Mouse (Mus musculus) midbrain, embryonic 16.5 days (tissue): ENCODE data around the gene Fgr. TPM values are rescaled to one million over a fixed set of nuclear protein-coding genes. Genes with fewer than 3 reads are reported as not detected.

ENCODE experiments used
- ATAC-seq: fragments of 200-750 bp; cut with Nextera tagmentation; 2 replicates; pipeline ENCODE4 v1.8.0; 2017; ENCODE audit warnings: moderate TSS enrichment
- H3K27ac ChIP-seq: fragments of 300-500 bp; sonication (generic); 2 replicates; pipeline ENCODE4 v1.5.1; 2014; ENCODE audit warnings: mild to moderate bottlenecking, low read length, mixed read lengths
- H3K27me3 ChIP-seq: fragments of 300-500 bp; sonication (generic); 2 replicates; pipeline ENCODE4 v1.6.1; 2014; ENCODE audit warnings: low read depth, low read length, mixed read lengths; ENCODE audit not compliant: control insufficient read depth, insufficient read depth
- H3K36me3 ChIP-seq: fragments of 300-500 bp; sonication (generic); 2 replicates; pipeline ENCODE4 v1.6.1; 2014; ENCODE audit warnings: mild to moderate bottlenecking, low read length, moderate library complexity, mixed read lengths; ENCODE audit not compliant: control insufficient read depth, insufficient read depth
- H3K4me1 ChIP-seq: fragments of 300-500 bp; sonication (generic); 2 replicates; pipeline ENCODE4 v1.6.1; 2014; ENCODE audit warnings: mild to moderate bottlenecking, low read length, mixed read lengths; ENCODE audit not compliant: control insufficient read depth, insufficient read depth
- H3K4me2 ChIP-seq: fragments of 300-500 bp; sonication (generic); 2 replicates; pipeline ENCODE4 v1.6.1; 2014; ENCODE audit warnings: mild to moderate bottlenecking, low read length, mixed read lengths
- H3K4me3 ChIP-seq: fragments of 300-500 bp; sonication (generic); 2 replicates; pipeline ENCODE4 v1.5.1; 2014; ENCODE audit warnings: low read depth, mild to moderate bottlenecking, low read length, moderate library complexity, mixed read lengths
- H3K9ac ChIP-seq: fragments of 300-500 bp; sonication (generic); 2 replicates; pipeline ENCODE4 v1.6.1; 2014; ENCODE audit warnings: low read depth, low read length, mixed read lengths
- H3K9me3 ChIP-seq: fragments of 300-500 bp; sonication (generic); replicated peaks from 2 replicates; pipeline ENCODE4 v1.6.1; 2014; ENCODE audit warnings: mild to moderate bottlenecking, low read length, mixed read lengths; ENCODE audit not compliant: control insufficient read depth, poor library complexity, severe bottlenecking
- WGBS: fragments of 180-500 bp; shearing (Covaris S2); extraction: QIAGEN DNeasy Blood & Tissue Kit; methylation state at CpG from one replicate; pipeline ENCODE4 v1.1.7; 2014; 5-methylcytosine and 5-hydroxymethylcytosine counted together
- polyA plus RNA-seq: library from polyadenylated mRNA; unstranded; fragments of >200 nt; fragmentation: Nextera tagmentation; extraction: Ambion mirVana; gene quantifications from 2 replicates; pipeline ENCODE4 v1.2.1, GENCODE M21; 2015

The Fgr gene
- polyA plus RNA-seq, 1 experiment from 2014 or later: 0.05 TPM

DNA sequence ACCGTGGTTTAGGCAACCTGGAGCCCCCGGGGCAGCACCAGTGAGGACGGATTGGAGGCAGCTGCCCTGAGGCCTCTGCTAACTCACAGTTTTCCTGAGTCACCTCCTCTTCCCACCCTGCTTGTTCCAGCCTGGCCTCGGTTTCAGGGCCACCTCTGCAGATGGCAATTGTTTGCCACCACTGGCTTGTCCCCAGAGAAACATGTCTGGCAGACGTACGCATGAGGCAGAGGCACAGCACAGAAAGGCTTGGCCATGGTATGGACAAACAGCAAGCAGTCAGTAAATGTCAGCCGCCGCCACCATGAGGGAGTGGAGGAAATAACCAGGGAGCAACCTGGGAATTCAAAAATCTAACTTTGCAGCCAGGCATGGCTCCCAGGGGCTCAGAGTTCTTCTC, 30.8 kb upstream of the Fgr start:
- H3K9me3 ChIP-seq: no peaks in the 10 kb centered on the region
- no peak overlapping the region for H3K4me2 ChIP-seq
- H3K4me3 ChIP-seq: no peak overlapping the region
- H3K27ac ChIP-seq: no peak overlapping the region
- no peak overlapping the region for H3K9ac ChIP-seq
- peaks cover 16% of the 10 kb centered on the region for H3K4me1 ChIP-seq
- no peaks in the 10 kb centered on the region for H3K36me3 ChIP-seq
- no peak for ATAC-seq
- WGBS: 49% methylated on average over 8 of the region's 8 CpGs
- no peaks in the 10 kb centered on the region for H3K27me3 ChIP-seq

GRCm38 (mm10) chr4:132944106-132944505, 29.8 kb upstream of the Fgr start:
- no peaks in the 10 kb centered on the region for H3K36me3 ChIP-seq
- no peak overlapping the region for H3K4me2 ChIP-seq
- ATAC-seq: no peak
- H3K27me3 ChIP-seq: no peaks in the 10 kb centered on the region
- H3K4me1 ChIP-seq: peaks cover 11% of the 10 kb centered on the region
- H3K4me3 ChIP-seq: no peak overlapping the region
- WGBS: 71% methylated on average over 12 of the region's 12 CpGs
- no peak overlapping the region for H3K9ac ChIP-seq
- no peak overlapping the region for H3K27ac ChIP-seq
- H3K9me3 ChIP-seq: no peaks in the 10 kb centered on the region

GRCm38 (mm10) chr4:132944776-132945175, 29.1 kb upstream of the Fgr start:
- Histone ChIP-seq H3K9ac (no peak overlapping the region), H3K27me3 (no peaks in the 10 kb centered on the region), H3K9me3 (no peaks in the 10 kb centered on the region), H3K4me3 (no peak overlapping the region), H3K4me2 (no peak overlapping the region), H3K36me3 (no peaks in the 10 kb centered on the region), H3K27ac (no peak overlapping the region), H3K4me1 (peaks cover 11% of the 10 kb centered on the region)
- 84% methylated on average over 4 of the region's 4 CpGs for WGBS
- no peak for ATAC-seq

DNA sequence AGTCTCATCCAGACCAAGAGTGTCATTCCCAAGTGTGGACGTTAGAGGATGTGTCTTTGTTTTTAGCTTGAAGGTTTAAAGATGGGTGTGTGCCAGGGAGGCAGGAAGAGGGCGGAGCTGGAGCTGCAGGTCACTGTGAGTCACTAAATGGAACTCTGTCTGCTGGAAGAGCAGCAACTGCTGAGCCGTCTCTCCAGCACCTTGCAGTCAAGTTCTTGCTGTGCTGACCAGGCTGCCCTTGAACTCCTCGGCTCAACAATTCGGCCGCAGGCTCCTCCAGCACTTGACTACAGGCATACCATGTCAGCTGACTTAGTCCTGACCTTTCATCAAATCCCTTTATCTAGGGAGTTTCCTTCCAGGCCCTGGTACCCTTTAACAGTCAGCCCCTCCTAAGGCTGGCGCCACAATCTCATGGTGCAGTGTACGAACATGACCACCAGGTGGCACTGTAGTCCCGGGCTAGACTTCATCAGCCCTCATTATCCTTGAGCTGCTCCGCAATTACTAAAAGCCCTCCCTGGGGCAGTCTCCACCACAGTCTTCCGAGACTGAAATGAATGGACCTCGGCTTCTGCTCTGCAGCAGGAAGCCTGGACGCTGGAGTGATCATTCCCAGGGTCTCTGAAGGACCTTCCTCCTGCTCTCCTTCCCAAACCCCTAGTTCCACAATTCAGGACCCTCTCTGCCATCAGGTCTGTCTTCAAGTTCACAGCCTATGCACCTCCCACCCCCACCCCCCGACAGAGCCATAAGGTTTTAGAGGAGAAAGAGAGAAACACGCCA, 28.4 kb upstream of the Fgr start:
- Histone ChIP-seq H3K9ac (peak overlapping the region; percentile 50), H3K27ac (peak overlapping the region; percentile 65), H3K27me3 (no peaks in the 10 kb centered on the region), H3K4me1 (peaks cover 11% of the 10 kb centered on the region), H3K4me2 (peak overlapping the region; percentile 34), H3K36me3 (no peaks in the 10 kb centered on the region), H3K9me3 (no peaks in the 10 kb centered on the region), H3K4me3 (no peak overlapping the region)
- peak; percentile 78 for ATAC-seq
- 7% methylated on average over 15 of the region's 15 CpGs for WGBS

DNA sequence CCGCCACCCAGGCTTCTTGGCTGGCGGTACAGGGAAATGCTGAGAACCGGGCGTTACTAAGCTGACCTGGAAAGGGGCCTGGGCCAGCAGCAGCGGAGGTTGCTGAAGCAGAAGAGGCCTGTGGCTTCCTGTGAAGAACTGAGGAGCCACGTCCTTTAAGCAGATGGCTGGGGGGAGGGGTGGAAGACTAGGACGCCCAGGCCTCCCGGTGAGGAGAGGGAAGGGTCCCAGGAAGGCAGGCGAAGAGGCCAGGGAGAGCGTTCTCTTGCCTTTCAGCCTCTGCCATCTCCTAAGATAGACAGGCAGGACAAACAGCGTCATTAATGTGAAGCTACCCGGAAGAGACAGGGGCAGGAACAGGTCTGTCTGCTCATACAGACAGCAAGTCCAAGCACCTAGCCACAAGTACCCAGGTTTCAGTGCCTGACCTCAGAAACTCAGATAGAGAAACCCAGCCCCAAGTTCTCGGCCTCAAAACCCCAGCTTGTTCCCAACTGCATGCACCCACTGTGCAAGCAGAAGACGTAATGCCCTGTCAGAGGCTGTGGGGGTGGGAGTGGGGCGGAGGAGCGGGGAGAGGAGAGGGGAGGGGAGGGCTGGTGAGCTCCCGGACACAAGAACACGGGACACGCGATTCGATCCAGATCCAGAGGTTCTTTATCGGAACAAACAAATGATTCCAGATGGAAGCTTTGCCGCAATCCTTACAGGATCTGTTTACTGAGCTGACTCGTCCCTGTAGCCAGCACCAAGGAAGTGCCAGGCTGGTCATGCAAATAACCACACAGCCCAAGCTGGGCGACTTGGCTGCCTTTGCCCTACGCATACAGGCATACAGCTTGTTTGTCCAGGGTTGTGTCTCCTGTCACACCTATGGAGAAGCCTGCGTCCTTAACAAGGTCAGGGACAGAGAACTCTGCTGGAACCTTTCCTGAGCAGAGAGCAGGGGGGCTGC, 27.6 kb upstream of the Fgr start:
- no peaks in the 10 kb centered on the region for H3K27me3 ChIP-seq
- WGBS: 19% methylated on average over 27 of the region's 27 CpGs
- peaks cover 11% of the 10 kb centered on the region for H3K4me1 ChIP-seq
- peak; percentile 46; the same call in 1 of the 2 replicates for ATAC-seq
- H3K9ac ChIP-seq: peak overlapping the region; percentile 50
- no peaks in the 10 kb centered on the region for H3K9me3 ChIP-seq
- H3K27ac ChIP-seq: peak overlapping the region; percentile 65
- H3K36me3 ChIP-seq: no peaks in the 10 kb centered on the region
- no peak overlapping the region for H3K4me3 ChIP-seq
- peak overlapping the region; percentile 34 for H3K4me2 ChIP-seq

- no peaks in the 10 kb centered on the region for H3K9me3 ChIP-seq
- H3K4me3 ChIP-seq: no peak overlapping the region
- no peaks in the 10 kb centered on the region for H3K36me3 ChIP-seq
- H3K9ac ChIP-seq: no peak overlapping the region
- H3K4me1 ChIP-seq: peaks cover 11% of the 10 kb centered on the region
- no peaks in the 10 kb centered on the region for H3K27me3 ChIP-seq
- no peak overlapping the region for H3K4me2 ChIP-seq
- no peak for ATAC-seq
- H3K27ac ChIP-seq: no peak overlapping the region
- 19% methylated on average over 24 of the region's 24 CpGs for WGBS
These were observed 23.9 kb upstream of the Fgr start for GRCm38 (mm10) chr4:132949882-132950532.

GRCm38 (mm10) chr4:132950999-132951398, 22.9 kb upstream of the Fgr start:
- Histone ChIP-seq H3K36me3 (no peaks in the 10 kb centered on the region), H3K4me1 (peaks cover 7% of the 10 kb centered on the region), H3K27me3 (no peaks in the 10 kb centered on the region), H3K27ac (no peak overlapping the region), H3K9me3 (no peaks in the 10 kb centered on the region), H3K4me2 (no peak overlapping the region), H3K9ac (no peak overlapping the region), H3K4me3 (no peak overlapping the region)
- no peak for ATAC-seq
- 62% methylated on average over 2 of the region's 2 CpGs for WGBS

GRCm38 (mm10) chr4:132954530-132955394, 19.1 kb upstream of the Fgr start:
- WGBS: 62% methylated on average over 7 of the region's 7 CpGs
- H3K36me3 ChIP-seq: no peaks in the 10 kb centered on the region
- H3K27ac ChIP-seq: no peak overlapping the region
- no peak overlapping the region for H3K9ac ChIP-seq
- H3K4me1 ChIP-seq: peaks cover 7% of the 10 kb centered on the region; the same call in 1 of the 2 replicates
- H3K27me3 ChIP-seq: no peaks in the 10 kb centered on the region
- no peak for ATAC-seq
- H3K9me3 ChIP-seq: no peaks in the 10 kb centered on the region
- H3K4me3 ChIP-seq: no peak overlapping the region
- H3K4me2 ChIP-seq: no peak overlapping the region
